Mouse (Mus musculus): ENCODE data around the gene Rpl3.

Rpl3 gene

GRCm38 (mm10) chr15:80031133-80031532 lies 60.5 kb downstream of the Rpl3 start:
- DNase-seq (ENCODE audit: low spot score), result no peak

GRCm38 (mm10) chr15:80030399-80030798 lies 61.3 kb downstream of the Rpl3 start:
- DNase-seq (ENCODE audit: low spot score), result no peak

- DNase-seq (ENCODE audit: low spot score), result no peak
Measured at GRCm38 (mm10) chr15:80028862-80029261, 62.8 kb downstream of the Rpl3 start.

Data from layer of hippocampus, adult 9-10 months (tissue).